Mouse (Mus musculus) embryonic facial prominence, embryonic 15.5 days (tissue): ENCODE results near the gene Cops4. TPM values are rescaled to one million over a fixed set of nuclear protein-coding genes. Genes with fewer than 3 reads are reported as not detected.

Experiments
- ATAC-seq: fragments of 200-750 bp; cut with Nextera tagmentation; 2 replicates; pipeline ENCODE4 v1.8.0; 2017; ENCODE audit warnings: low read depth, moderate TSS enrichment; ENCODE audit not compliant: insufficient number of reproducible peaks, low FRiP score, low TSS enrichment
- H3K27ac ChIP-seq: fragments of 300-500 bp; sonication (generic); replicated peaks from 2 replicates; pipeline ENCODE4 v1.5.1; 2015; ENCODE audit warnings: mild to moderate bottlenecking, inconsistent platforms
- H3K27me3 ChIP-seq: fragments of 300-500 bp; sonication (generic); 2 replicates; pipeline ENCODE4 v1.6.1; 2015; ENCODE audit warnings: inconsistent platforms
- H3K36me3 ChIP-seq: fragments of 300-500 bp; sonication (generic); 2 replicates; pipeline ENCODE4 v1.6.1; 2015; ENCODE audit warnings: mild to moderate bottlenecking, inconsistent platforms
- H3K4me1 ChIP-seq: fragments of 300-500 bp; sonication (generic); 2 replicates; pipeline ENCODE4 v1.6.1; 2015; ENCODE audit warnings: inconsistent platforms
- H3K4me2 ChIP-seq: fragments of 300-500 bp; sonication (generic); replicated peaks from 2 replicates; pipeline ENCODE4 v1.6.1; 2015; ENCODE audit warnings: mild to moderate bottlenecking, inconsistent platforms
- H3K4me3 ChIP-seq: fragments of 300-500 bp; sonication (generic); replicated peaks from 2 replicates; pipeline ENCODE4 v1.5.1; 2015; ENCODE audit warnings: mild to moderate bottlenecking, inconsistent platforms
- H3K9ac ChIP-seq: fragments of 300-500 bp; sonication (generic); 2 replicates; pipeline ENCODE4 v1.6.1; 2015; ENCODE audit warnings: inconsistent platforms
- H3K9me3 ChIP-seq: fragments of 300-500 bp; sonication (generic); replicated peaks from 2 replicates; pipeline ENCODE4 v1.6.1; 2016; ENCODE audit warnings: inconsistent platforms
- WGBS: fragments of 180-500 bp; shearing (Covaris S2); methylation state at CpG from one replicate; pipeline ENCODE4 v1.1.7; 2015; 5-methylcytosine and 5-hydroxymethylcytosine counted together
- polyA plus RNA-seq: library from polyadenylated mRNA; unstranded; fragments of >200 nt; fragmentation: Nextera tagmentation; extraction: Ambion mirVana; gene quantifications from 2 replicates; pipeline ENCODE4 v1.2.1, GENCODE M21; 2015

Cops4 gene
- polyA plus RNA-seq, 1 experiment from 2014 or later, result 180 TPM

- under 1% methylated on average over 41 of the region's 60 CpGs for WGBS
- Histone ChIP-seq H3K27ac (peak within 1 kb of the TSS; percentile 76), H3K4me3 (peak within 1 kb of the TSS; percentile 72), H3K4me2 (peak within 1 kb of the TSS; percentile 93), H3K36me3 (no peaks in the 10 kb centered on the region), H3K27me3 (no peaks in the 10 kb centered on the region), H3K9ac (peak within 1 kb of the TSS; percentile 50), H3K9me3 (no peaks in the 10 kb centered on the region), H3K4me1 (peaks cover 21% of the 10 kb centered on the region)
- ATAC-seq, result peak; percentile 96
These were observed 17.6 kb upstream of the Cops4 start, which contains the start of gene Lin54 for GRCm38 (mm10) chr5:100500458-100500961. Gene Lin54, minus strand, starts transcription at chr5:100500639.

- Histone ChIP-seq H3K4me3 (peak overlapping the region; percentile 72; the same call in 1 of the 2 replicates), H3K9me3 (no peaks in the 10 kb centered on the region), H3K9ac (no peak overlapping the region), H3K4me2 (0 out of 2 replicates have a peak overlapping the region, but pooled peaks have one; percentile 93), H3K27ac (no peak overlapping the region), H3K36me3 (no peaks in the 10 kb centered on the region), H3K27me3 (no peaks in the 10 kb centered on the region), H3K4me1 (peaks cover 21% of the 10 kb centered on the region)
- ATAC-seq, result no peak
- WGBS, result 72% methylated on average over 4 of the region's 4 CpGs
These were observed 16.8 kb upstream of the Cops4 start for GRCm38 (mm10) chr5:100501267-100501666.

- Histone ChIP-seq H3K27me3 (no peaks in the 10 kb centered on the region), H3K27ac (no peak overlapping the region), H3K9ac (no peak overlapping the region), H3K4me3 (no peak overlapping the region), H3K36me3 (no peaks in the 10 kb centered on the region), H3K4me2 (no peak overlapping the region), H3K9me3 (no peaks in the 10 kb centered on the region), H3K4me1 (no peaks in the 10 kb centered on the region)
- 71% methylated on average over 11 of the region's 11 CpGs for WGBS
- ATAC-seq, result no peak
These were observed 8.9 kb upstream of the Cops4 start for GRCm38 (mm10) chr5:100509247-100509646.

- Histone ChIP-seq H3K27ac (no peak overlapping the region), H3K4me2 (no peak overlapping the region), H3K27me3 (no peaks in the 10 kb centered on the region), H3K9ac (no peak overlapping the region), H3K36me3 (no peaks in the 10 kb centered on the region), H3K4me3 (no peak overlapping the region), H3K4me1 (peaks cover 2% of the 10 kb centered on the region; the same call in 1 of the 2 replicates), H3K9me3 (no peaks in the 10 kb centered on the region)
- ATAC-seq, result no peak
These were observed 5.5 kb upstream of the Cops4 start for GRCm38 (mm10) chr5:100512576-100512975.

- no peaks in the 10 kb centered on the region for H3K27me3 ChIP-seq
- H3K4me1 ChIP-seq, result peaks cover 18% of the 10 kb centered on the region
- H3K36me3 ChIP-seq, result no peaks in the 10 kb centered on the region
- no peaks in the 10 kb centered on the region for H3K9me3 ChIP-seq
- WGBS, result 6% methylated on average over 5 of the region's 5 CpGs
- ATAC-seq, result no peak
- peak overlapping the region; percentile 64 for H3K4me3 ChIP-seq
- H3K27ac ChIP-seq, result peak overlapping the region; percentile 83; the same call in 1 of the 2 replicates
- peak overlapping the region; percentile 74 for H3K9ac ChIP-seq
- H3K4me2 ChIP-seq, result peak overlapping the region; percentile 59
These were observed 910 bp downstream of the Cops4 start for GRCm38 (mm10) chr5:100519027-100519411.

- Histone ChIP-seq H3K27me3 (no peaks in the 10 kb centered on the region), H3K27ac (no peak overlapping the region), H3K4me2 (peak overlapping the region; percentile 13; the same call in 1 of the 2 replicates), H3K9ac (no peak overlapping the region), H3K4me1 (peaks cover 18% of the 10 kb centered on the region), H3K36me3 (no peaks in the 10 kb centered on the region), H3K4me3 (no peak overlapping the region), H3K9me3 (no peaks in the 10 kb centered on the region)
- ATAC-seq, result no peak
- 78% methylated on average over 2 of the region's 2 CpGs for WGBS
These were observed 2.1 kb downstream of the Cops4 start for GRCm38 (mm10) chr5:100520223-100520622.

- H3K27me3 ChIP-seq, result no peaks in the 10 kb centered on the region
- H3K9ac ChIP-seq, result no peak overlapping the region
- WGBS, result 94% methylated on average over 1 of the region's 1 CpGs
- H3K36me3 ChIP-seq, result no peaks in the 10 kb centered on the region
- no peak overlapping the region for H3K4me2 ChIP-seq
- ATAC-seq, result no peak
- H3K27ac ChIP-seq, result no peak overlapping the region
- H3K9me3 ChIP-seq, result no peaks in the 10 kb centered on the region
- no peak overlapping the region for H3K4me3 ChIP-seq
- peaks cover 14% of the 10 kb centered on the region for H3K4me1 ChIP-seq
These were observed 5.2 kb downstream of the Cops4 start for GRCm38 (mm10) chr5:100523331-100523730.

GRCm38 (mm10) chr5:100524921-100525320, 6.8 kb downstream of the Cops4 start:
- H3K4me1 ChIP-seq, result peaks cover 7% of the 10 kb centered on the region
- H3K27me3 ChIP-seq, result no peaks in the 10 kb centered on the region
- H3K27ac ChIP-seq, result no peak overlapping the region
- H3K9me3 ChIP-seq, result no peaks in the 10 kb centered on the region
- H3K4me3 ChIP-seq, result no peak overlapping the region
- H3K4me2 ChIP-seq, result no peak overlapping the region
- 92% methylated on average over 9 of the region's 9 CpGs for WGBS
- ATAC-seq, result no peak
- H3K36me3 ChIP-seq, result peaks cover 12% of the 10 kb centered on the region
- no peak overlapping the region for H3K9ac ChIP-seq

- H3K27ac ChIP-seq, result 0 out of 2 replicates have a peak overlapping the region, but pooled peaks have one; percentile 13
- H3K4me1 ChIP-seq, result peaks cover under 1% of the 10 kb centered on the region; the same call in 1 of the 2 replicates
- H3K4me2 ChIP-seq, result no peak overlapping the region
- H3K4me3 ChIP-seq, result no peak overlapping the region
- H3K9me3 ChIP-seq, result no peaks in the 10 kb centered on the region
- H3K36me3 ChIP-seq, result peaks cover 19% of the 10 kb centered on the region
- no peaks in the 10 kb centered on the region for H3K27me3 ChIP-seq
- no peak for ATAC-seq
- H3K9ac ChIP-seq, result no peak overlapping the region
- WGBS, result 80% methylated on average over 3 of the region's 3 CpGs
These were observed 7.5 kb downstream of the Cops4 start for GRCm38 (mm10) chr5:100525620-100526019.

- Histone ChIP-seq H3K9me3 (no peaks in the 10 kb centered on the region), H3K4me1 (no peaks in the 10 kb centered on the region), H3K4me3 (no peak overlapping the region), H3K27ac (no peak overlapping the region), H3K27me3 (no peaks in the 10 kb centered on the region), H3K36me3 (peaks cover 24% of the 10 kb centered on the region), H3K4me2 (no peak overlapping the region), H3K9ac (no peak overlapping the region)
- WGBS, result 75% methylated on average over 7 of the region's 7 CpGs
- ATAC-seq, result 0 out of 2 replicates have a peak, but pooled peaks have one; percentile 47
These were observed 8.1 kb downstream of the Cops4 start for GRCm38 (mm10) chr5:100526164-100526563.

- Histone ChIP-seq H3K27ac (no peak overlapping the region), H3K27me3 (no peaks in the 10 kb centered on the region), H3K4me1 (no peaks in the 10 kb centered on the region), H3K9ac (no peak overlapping the region), H3K9me3 (no peaks in the 10 kb centered on the region), H3K36me3 (peaks cover 66% of the 10 kb centered on the region), H3K4me2 (no peak overlapping the region), H3K4me3 (no peak overlapping the region)
- WGBS, result 78% methylated on average over 7 of the region's 7 CpGs
- ATAC-seq, result no peak
These were observed 17.7 kb downstream of the Cops4 start for GRCm38 (mm10) chr5:100535826-100536225.

GRCm38 (mm10) chr5:100536638-100537037, 18.5 kb downstream of the Cops4 start:
- 80% methylated on average over 3 of the region's 3 CpGs for WGBS
- no peak for ATAC-seq
- H3K36me3 ChIP-seq, result peaks cover 65% of the 10 kb centered on the region

More at GRCm38 (mm10) chr5:100536638-100537037, 18.5 kb downstream of the Cops4 start:
- Histone ChIP-seq H3K27ac (no peak overlapping the region), H3K9ac (no peak overlapping the region), H3K27me3 (no peaks in the 10 kb centered on the region), H3K4me2 (no peak overlapping the region), H3K9me3 (no peaks in the 10 kb centered on the region), H3K4me3 (no peak overlapping the region), H3K4me1 (no peaks in the 10 kb centered on the region)
